Mouse (Mus musculus): ENCODE results near the gene Map2k2. TPM values are rescaled to one million over a fixed set of nuclear protein-coding genes. Genes with fewer than 3 reads are reported as not detected.
"Not testable (repeated sequence)": the region's sequence is repeated elsewhere in the genome, so short reads cannot be mapped to it uniquely, and the experiment has no call there.

Map2k2 gene
- polyA plus RNA-seq, 1 experiment from 2014 or later, result 118 TPM

GRCm38 (mm10) chr10:81168521-81169244 is 63.0 kb downstream of the Map2k2 start:
- ATAC-seq, result peak; percentile 60
- H3K27me3 ChIP-seq (replicated peaks; ENCODE audit: insufficient read depth, low read length), result no peaks in the 10 kb centered on the region
- H3K4me1 ChIP-seq (ENCODE audit: insufficient read depth, low read depth, low read length), result peaks cover 16% of the 10 kb centered on the region
- no peak for TF ChIP-seq EP300 (IDR thresholded peaks at IDR 0.05)
- no peak for TF ChIP-seq CTCF (IDR thresholded peaks at IDR 0.05)
- peak overlapping the region; percentile 76 for H3K4me2 ChIP-seq (replicated peaks; ENCODE audit: low read depth, low read length)
- WGBS, result 1% methylated on average over 29 of the region's 29 CpGs
- H3K9me3 ChIP-seq (ENCODE audit: low read length), result no peaks in the 10 kb centered on the region
- peak overlapping the region; percentile 85 for H3K27ac ChIP-seq (ENCODE audit: low read length)
- peak; percentile 94 for DNase-seq (ENCODE audit: low spot score)
- H3K36me3 ChIP-seq (ENCODE audit: insufficient read depth, low read length), result no peaks in the 10 kb centered on the region; the same call in 1 of the 2 replicates
- peak overlapping the region; percentile 88 for H3K4me3 ChIP-seq (ENCODE audit: low read depth, low read length)
- 0 out of 2 replicates have a peak overlapping the region, but pooled peaks have one; percentile 43 for H3K9ac ChIP-seq (replicated peaks; ENCODE audit: low read depth)

DNA sequence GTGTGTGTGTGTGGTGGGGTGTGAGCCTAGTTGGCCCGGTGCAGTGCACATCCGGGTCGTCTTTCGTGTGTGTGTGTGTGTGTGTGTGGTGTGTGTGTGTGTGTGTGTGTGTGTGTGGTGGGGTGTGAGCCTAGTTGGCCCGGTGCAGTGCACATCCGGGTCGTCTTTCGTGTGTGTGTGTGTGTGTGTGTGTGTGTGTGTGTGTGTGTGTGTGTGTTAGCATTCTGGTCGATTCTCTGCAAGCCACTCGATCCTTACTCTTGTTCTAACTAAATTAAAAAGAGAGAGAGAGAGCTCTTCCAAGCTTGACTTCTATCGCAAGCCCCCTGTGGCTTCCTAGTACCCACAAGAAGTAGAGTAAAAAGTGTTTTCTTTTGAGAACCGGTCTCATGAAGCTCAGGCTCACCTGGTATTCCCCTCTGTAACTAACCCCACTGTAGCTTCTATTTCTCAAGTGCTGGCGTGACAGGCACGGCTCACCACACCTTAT is 63.7 kb downstream of the Map2k2 start:
- WGBS, result 31% methylated on average over 5 of the region's 14 CpGs
- Histone ChIP-seq H3K27ac (ENCODE audit: low read length) (peak overlapping the region; percentile 57; the same call in 1 of the 2 replicates), H3K4me1 (ENCODE audit: insufficient read depth, low read depth, low read length) (peaks cover 16% of the 10 kb centered on the region), H3K4me2 (replicated peaks; ENCODE audit: low read depth, low read length) (peak overlapping the region; percentile 40)
- ATAC-seq, result peak; percentile 48
- H3K9ac ChIP-seq (replicated peaks; ENCODE audit: low read depth); H3K36me3 ChIP-seq (ENCODE audit: insufficient read depth, low read length); H3K4me3 ChIP-seq (ENCODE audit: low read depth, low read length); H3K27me3 ChIP-seq (replicated peaks; ENCODE audit: insufficient read depth, low read length); DNase-seq (ENCODE audit: low spot score); H3K9me3 ChIP-seq (ENCODE audit: low read length): not testable (repeated sequence)

- H3K4me3 ChIP-seq (ENCODE audit: low read depth, low read length), result no peak overlapping the region
- no peaks in the 10 kb centered on the region for H3K9me3 ChIP-seq (ENCODE audit: low read length)
- H3K9ac ChIP-seq (replicated peaks; ENCODE audit: low read depth), result 0 out of 2 replicates have a peak overlapping the region, but pooled peaks have one; percentile 29
- H3K4me2 ChIP-seq (replicated peaks; ENCODE audit: low read depth, low read length), result peak overlapping the region; percentile 25; the same call in 1 of the 2 replicates
- peak overlapping the region; percentile 68 for H3K27ac ChIP-seq (ENCODE audit: low read length)
- H3K27me3 ChIP-seq (replicated peaks; ENCODE audit: insufficient read depth, low read length), result no peaks in the 10 kb centered on the region
- whole genome bisulfite sequencing, result 9% methylated on average over 21 of the region's 21 CpGs
- ATAC-seq, result peak; percentile 14; the same call in 1 of the 2 replicates
- DNase-seq (ENCODE audit: low spot score), result peak; percentile 90
- 0 out of 2 replicates have a peak, but pooled peaks cover 7% of the 10 kb centered on the region for H3K36me3 ChIP-seq (ENCODE audit: insufficient read depth, low read length)
- H3K4me1 ChIP-seq (ENCODE audit: insufficient read depth, low read depth, low read length), result peaks cover 8% of the 10 kb centered on the region
- TF ChIP-seq CTCF (IDR thresholded peaks at IDR 0.05) (peak; percentile 89), EP300 (IDR thresholded peaks at IDR 0.05) (no peak)
Observed at GRCm38 (mm10) chr10:81173132-81173531, 67.4 kb downstream of the Map2k2 start.

DNA sequence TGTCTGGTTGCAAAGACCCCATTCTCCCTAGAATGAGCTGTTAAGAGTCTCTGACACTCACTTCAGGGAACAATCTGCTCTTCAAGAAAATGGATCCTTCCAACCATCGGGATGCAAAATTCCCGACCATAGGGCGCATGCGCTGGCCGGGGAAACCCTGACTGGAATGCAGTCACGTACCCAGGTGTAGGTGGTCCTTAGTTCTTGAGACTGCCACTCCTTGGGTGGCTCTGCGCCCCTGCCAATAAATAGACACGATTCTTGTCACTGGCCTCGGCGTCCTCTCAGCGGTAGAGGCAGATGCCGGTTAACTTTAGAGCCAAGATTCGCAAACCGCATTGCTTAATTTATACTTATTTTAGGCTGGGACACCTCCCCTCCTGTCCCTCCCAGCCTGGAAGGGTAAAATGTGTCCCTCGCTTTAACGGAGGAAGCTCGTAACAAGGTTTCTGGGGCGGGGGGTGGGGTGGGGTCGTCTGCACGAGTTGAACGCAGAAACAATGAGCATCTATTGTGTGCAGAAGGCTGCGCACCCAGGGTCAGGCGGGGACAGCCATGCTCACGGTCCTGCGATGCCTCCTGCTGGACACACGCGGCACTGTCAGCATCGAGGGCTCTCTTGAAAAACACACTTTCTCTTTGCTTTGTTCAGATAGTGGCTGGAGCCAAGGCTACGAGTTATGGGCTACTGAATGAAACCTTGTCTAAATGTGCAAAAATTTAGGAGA is 69.1 kb downstream of the Map2k2 start:
- 0 out of 2 replicates have a peak overlapping the region, but pooled peaks have one; percentile 4 for H3K4me3 ChIP-seq (ENCODE audit: low read depth, low read length)
- no peaks in the 10 kb centered on the region for H3K27me3 ChIP-seq (replicated peaks; ENCODE audit: insufficient read depth, low read length)
- 4% methylated on average over 29 of the region's 29 CpGs for WGBS
- peak overlapping the region; percentile 46 for H3K4me2 ChIP-seq (replicated peaks; ENCODE audit: low read depth, low read length)
- DNase-seq (ENCODE audit: low spot score) (peak; percentile 93), ATAC-seq (peak; percentile 50)
- no peaks in the 10 kb centered on the region for H3K9me3 ChIP-seq (ENCODE audit: low read length)
- TF ChIP-seq EP300 (IDR thresholded peaks at IDR 0.05) (no peak), CTCF (IDR thresholded peaks at IDR 0.05) (peak; percentile 96)
- peak overlapping the region; percentile 80; the same call in 1 of the 2 replicates for H3K27ac ChIP-seq (ENCODE audit: low read length)
- H3K36me3 ChIP-seq (ENCODE audit: insufficient read depth, low read length), result peaks cover 23% of the 10 kb centered on the region
- H3K9ac ChIP-seq (replicated peaks; ENCODE audit: low read depth), result no peak overlapping the region
- H3K4me1 ChIP-seq (ENCODE audit: insufficient read depth, low read depth, low read length), result peaks cover 5% of the 10 kb centered on the region; the same call in 1 of the 2 replicates

DNA sequence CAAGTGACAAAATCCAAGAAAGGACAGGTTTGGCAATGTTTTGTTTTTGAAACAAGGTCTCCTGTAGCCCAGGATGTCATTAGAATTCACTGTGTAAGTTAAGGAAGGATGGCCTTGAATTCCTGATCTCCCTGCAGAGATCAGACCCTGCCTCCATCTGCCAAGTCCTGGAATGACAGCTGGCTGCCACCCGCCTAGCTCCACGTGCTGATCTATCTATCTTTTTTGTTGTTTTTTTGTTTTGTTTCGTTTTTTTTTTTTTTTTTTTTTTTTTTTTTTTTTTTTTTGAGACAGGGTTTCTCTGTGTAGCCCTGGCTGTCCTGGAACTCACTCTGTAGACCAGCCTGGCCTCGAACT is 69.6 kb downstream of the Map2k2 start:
- H3K4me1 ChIP-seq (ENCODE audit: insufficient read depth, low read depth, low read length); ATAC-seq; DNase-seq (ENCODE audit: low spot score); H3K9ac ChIP-seq (replicated peaks; ENCODE audit: low read depth); H3K9me3 ChIP-seq (ENCODE audit: low read length); H3K27me3 ChIP-seq (replicated peaks; ENCODE audit: insufficient read depth, low read length): not testable (repeated sequence)
- 2% methylated on average over 4 of the region's 4 CpGs for WGBS
- Histone ChIP-seq H3K4me2 (replicated peaks; ENCODE audit: low read depth, low read length) (peak overlapping the region; percentile 46), H3K36me3 (ENCODE audit: insufficient read depth, low read length) (peaks cover 28% of the 10 kb centered on the region), H3K4me3 (ENCODE audit: low read depth, low read length) (0 out of 2 replicates have a peak overlapping the region, but pooled peaks have one; percentile 4), H3K27ac (ENCODE audit: low read length) (peak overlapping the region; percentile 80; the same call in 1 of the 2 replicates)

DNA sequence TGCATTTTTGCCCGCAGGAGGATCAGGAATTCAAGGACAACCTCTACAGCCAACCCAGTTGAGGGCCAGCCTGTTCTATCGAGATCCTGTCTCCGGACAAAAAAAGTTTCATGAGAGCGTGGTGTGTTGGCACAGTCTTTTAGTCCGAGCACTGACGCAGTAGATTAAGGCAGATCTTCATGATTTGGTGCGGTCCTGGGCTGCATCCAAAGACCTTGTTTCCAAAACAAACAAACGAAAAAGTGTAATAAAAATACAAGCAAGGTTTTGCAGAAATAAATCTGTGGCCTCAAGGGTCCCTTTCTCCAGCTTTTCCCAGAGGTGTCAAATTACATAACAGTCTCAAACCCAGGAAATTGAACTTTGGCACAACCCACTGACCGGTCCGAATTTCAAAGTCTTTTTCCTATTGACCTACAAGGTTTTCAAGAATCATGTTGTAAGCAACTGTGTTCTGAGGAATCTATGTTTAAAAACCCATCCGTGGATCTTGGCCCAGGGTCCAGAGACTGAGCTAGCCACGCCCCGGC is 70.3 kb downstream of the Map2k2 start:
- H3K4me1 ChIP-seq (ENCODE audit: insufficient read depth, low read depth, low read length), result peaks cover 5% of the 10 kb centered on the region; the same call in 1 of the 2 replicates
- WGBS, result 2% methylated on average over 13 of the region's 13 CpGs

More for the DNA sequence above, 70.3 kb downstream of the Map2k2 start:
- DNase-seq (ENCODE audit: low spot score) (no peak), ATAC-seq (peak; percentile 18)
- H3K9ac ChIP-seq (replicated peaks; ENCODE audit: low read depth), result 0 out of 2 replicates have a peak overlapping the region, but pooled peaks have one; percentile 19
- peak overlapping the region; percentile 80 for H3K27ac ChIP-seq (ENCODE audit: low read length)
- TF ChIP-seq CTCF (IDR thresholded peaks at IDR 0.05) (no peak), EP300 (IDR thresholded peaks at IDR 0.05) (peak; percentile 22)
- peak overlapping the region; percentile 82 for H3K4me3 ChIP-seq (ENCODE audit: low read depth, low read length)
- no peaks in the 10 kb centered on the region for H3K9me3 ChIP-seq (ENCODE audit: low read length)
- H3K36me3 ChIP-seq (ENCODE audit: insufficient read depth, low read length), result peaks cover 35% of the 10 kb centered on the region
- peak overlapping the region; percentile 46 for H3K4me2 ChIP-seq (replicated peaks; ENCODE audit: low read depth, low read length)
- no peaks in the 10 kb centered on the region for H3K27me3 ChIP-seq (replicated peaks; ENCODE audit: insufficient read depth, low read length)
